Comparison of ENCODE assay signal across 26 mouse cellular contexts in genomic region chr13:56644031-56644430, GRCm38 (mm10). TPM values are rescaled to one million over a fixed set of nuclear protein-coding genes. Genes with fewer than 3 reads are reported as not detected.
DNase-seq lines count a peak whose midpoint lies in the region; ATAC-seq and TF ChIP-seq lines count a peak whose summit lies in the region.
"Had no signal": no experiment of that assay in that cellular context is flagged by ENCODE, and none has a peak within 500 bp of the region (broad histone marks: within the 10 kb centered on the region; RNA-seq: fewer than 3 reads in every experiment).

No protein-coding gene starts in this region.

- H3K9ac ChIP-seq in embryonic facial prominence, embryonic 11.5 days (replicated peaks; ENCODE audit: low read length), result no peak overlapping the region
- no peak overlapping the region for H3K9ac ChIP-seq in kidney, embryonic 15.5 days
- H3K9ac ChIP-seq in kidney, postnatal 0 days (ENCODE audit: low read depth, low read length), result no peak overlapping the region
- H3K9ac ChIP-seq in embryonic facial prominence, embryonic 12.5 days, result no peak overlapping the region
- H3K9ac ChIP-seq: embryonic facial prominence, embryonic 13.5 days; forebrain, embryonic 13.5 days; forebrain, embryonic 15.5 days; forebrain, postnatal 0 days had no signal

- no peak overlapping the region for H3K27ac ChIP-seq in embryonic facial prominence, embryonic 11.5 days (replicated peaks; ENCODE audit: low read depth, low read length)
- no peak overlapping the region for H3K27ac ChIP-seq in embryonic facial prominence, embryonic 10.5 days (replicated peaks)
- peak overlapping the region; percentile 61 for H3K27ac ChIP-seq in kidney, embryonic 15.5 days
- no peak overlapping the region for H3K27ac ChIP-seq in kidney, adult 2 months (ENCODE audit: insufficient read depth, low read depth, low read length)
- no peak overlapping the region for H3K27ac ChIP-seq in kidney, postnatal 0 days
- H3K27ac ChIP-seq in embryonic facial prominence, embryonic 12.5 days, result peak overlapping the region; percentile 36; the same call in 1 of the 2 replicates
- H3K27ac ChIP-seq: embryonic facial prominence, embryonic 13.5 days; forebrain, embryonic 13.5 days; forebrain, embryonic 15.5 days had no signal

- no peaks in the 10 kb centered on the region for H3K27me3 ChIP-seq in embryonic facial prominence, embryonic 11.5 days (ENCODE audit: control insufficient read depth, insufficient read depth, low read length)
- no peaks in the 10 kb centered on the region for H3K27me3 ChIP-seq in embryonic facial prominence, embryonic 10.5 days (replicated peaks; ENCODE audit: low read depth, poor library complexity, severe bottlenecking)
- H3K27me3 ChIP-seq in kidney, embryonic 15.5 days, result no peaks in the 10 kb centered on the region
- no peaks in the 10 kb centered on the region for H3K27me3 ChIP-seq in kidney, adult 2 months (replicated peaks; ENCODE audit: control insufficient read depth, insufficient read depth, low read length)
- no peaks in the 10 kb centered on the region for H3K27me3 ChIP-seq in kidney, postnatal 0 days (ENCODE audit: insufficient read depth, low read length)
- no peaks in the 10 kb centered on the region for H3K27me3 ChIP-seq in embryonic facial prominence, embryonic 12.5 days
- H3K27me3 ChIP-seq: embryonic facial prominence, embryonic 13.5 days; forebrain, embryonic 13.5 days; forebrain, embryonic 15.5 days; Patski had no signal

- no peak for TF ChIP-seq CTCF in kidney, adult 2 months (conservative IDR thresholded peaks at IDR 0.05; ENCODE audit: insufficient read depth, insufficient read length, low read depth, low read length)
- no peak for TF ChIP-seq CTCF in kidney, postnatal 0 days (IDR thresholded peaks at IDR 0.05; ENCODE audit: low read depth)

- 83% methylated on average over 3 of the region's 3 CpGs for WGBS in embryonic facial prominence, embryonic 11.5 days
- WGBS in embryonic facial prominence, embryonic 10.5 days, result 90% methylated on average over 3 of the region's 3 CpGs
- WGBS in kidney, embryonic 15.5 days, result 59% methylated on average over 3 of the region's 3 CpGs
- WGBS in kidney, adult 2 months, result 91% methylated on average over 3 of the region's 3 CpGs
- WGBS in kidney, postnatal 0 days, result 63% methylated on average over 3 of the region's 3 CpGs
- 59% methylated on average over 3 of the region's 3 CpGs for WGBS in embryonic facial prominence, embryonic 12.5 days

- no peaks in the 10 kb centered on the region for H3K36me3 ChIP-seq in embryonic facial prominence, embryonic 11.5 days (replicated peaks; ENCODE audit: control insufficient read depth, insufficient read depth, low read depth, low read length)
- peaks cover 12% of the 10 kb centered on the region for H3K36me3 ChIP-seq in embryonic facial prominence, embryonic 10.5 days (replicated peaks)
- peaks cover 10% of the 10 kb centered on the region for H3K36me3 ChIP-seq in kidney, embryonic 15.5 days
- H3K36me3 ChIP-seq in kidney, adult 2 months (ENCODE audit: control insufficient read depth, insufficient read depth, low read length), result no peaks in the 10 kb centered on the region
- no peaks in the 10 kb centered on the region for H3K36me3 ChIP-seq in kidney, postnatal 0 days (ENCODE audit: insufficient read depth, low read length)
- H3K36me3 ChIP-seq in embryonic facial prominence, embryonic 12.5 days, result peaks cover 3% of the 10 kb centered on the region
- H3K36me3 ChIP-seq: embryonic facial prominence, embryonic 13.5 days; forebrain, embryonic 15.5 days; G1E had no signal

- ATAC-seq in embryonic facial prominence, embryonic 11.5 days (replicated peaks; ENCODE audit: insufficient number of reproducible peaks, low FRiP score, low TSS enrichment, low read depth), result no peak
- ATAC-seq in kidney, embryonic 15.5 days (replicated peaks; ENCODE audit: low FRiP score), result no peak
- ATAC-seq in kidney, postnatal 0 days (replicated peaks; ENCODE audit: low FRiP score, low read depth), result no peak
- no peak for ATAC-seq in embryonic facial prominence, embryonic 12.5 days (ENCODE audit: insufficient number of reproducible peaks, insufficient read depth, low FRiP score, low TSS enrichment)
- ATAC-seq: activated CD4-positive, CD25-positive, alpha-beta regulatory T cell, adult 4 months; CD4-positive, CD25-positive, alpha-beta regulatory T cell, adult 4 months; forebrain, embryonic 13.5 days; forebrain, embryonic 15.5 days; forebrain, postnatal 0 days; Patski had no signal

- no peaks in the 10 kb centered on the region; the same call in 1 of the 2 replicates for H3K4me1 ChIP-seq in embryonic facial prominence, embryonic 11.5 days (ENCODE audit: control insufficient read depth, insufficient read depth, low read length)
- H3K4me1 ChIP-seq in embryonic facial prominence, embryonic 10.5 days, result peaks cover 47% of the 10 kb centered on the region
- peaks cover 47% of the 10 kb centered on the region for H3K4me1 ChIP-seq in kidney, embryonic 15.5 days
- peaks cover 7% of the 10 kb centered on the region; the same call in 1 of the 2 replicates for H3K4me1 ChIP-seq in kidney, adult 2 months (ENCODE audit: control insufficient read depth, insufficient read depth, low read length)
- H3K4me1 ChIP-seq in kidney, postnatal 0 days (replicated peaks; ENCODE audit: insufficient read depth, low read length), result peaks cover 9% of the 10 kb centered on the region; the same call in 1 of the 2 replicates
- H3K4me1 ChIP-seq in embryonic facial prominence, embryonic 12.5 days, result peaks cover 34% of the 10 kb centered on the region

- no peak overlapping the region for H3K4me2 ChIP-seq in embryonic facial prominence, embryonic 11.5 days (ENCODE audit: low read depth, low read length)
- H3K4me2 ChIP-seq in kidney, embryonic 15.5 days, result no peak overlapping the region
- H3K4me2 ChIP-seq in kidney, postnatal 0 days (ENCODE audit: low read length), result no peak overlapping the region
- no peak overlapping the region for H3K4me2 ChIP-seq in embryonic facial prominence, embryonic 12.5 days (replicated peaks)
- H3K4me2 ChIP-seq: embryonic facial prominence, embryonic 13.5 days; forebrain, embryonic 13.5 days; forebrain, embryonic 15.5 days had no signal

- no peak overlapping the region for H3K4me3 ChIP-seq in embryonic facial prominence, embryonic 11.5 days (ENCODE audit: low read depth, low read length)
- H3K4me3 ChIP-seq in embryonic facial prominence, embryonic 10.5 days, result no peak overlapping the region
- no peak overlapping the region for H3K4me3 ChIP-seq in kidney, embryonic 15.5 days (replicated peaks)
- H3K4me3 ChIP-seq in kidney, adult 2 months (ENCODE audit: insufficient read depth, low read depth, low read length), result no peak overlapping the region
- no peak overlapping the region for H3K4me3 ChIP-seq in kidney, postnatal 0 days (replicated peaks; ENCODE audit: low read depth, low read length)
- H3K4me3 ChIP-seq in embryonic facial prominence, embryonic 12.5 days, result no peak overlapping the region
- H3K4me3 ChIP-seq: embryonic facial prominence, embryonic 13.5 days; forebrain, embryonic 13.5 days; forebrain, embryonic 15.5 days had no signal

- H3K9me3 ChIP-seq in embryonic facial prominence, embryonic 11.5 days (replicated peaks; ENCODE audit: control insufficient read depth, low read length), result no peaks in the 10 kb centered on the region
- no peaks in the 10 kb centered on the region for H3K9me3 ChIP-seq in embryonic facial prominence, embryonic 10.5 days
- H3K9me3 ChIP-seq in kidney, embryonic 15.5 days (replicated peaks), result no peaks in the 10 kb centered on the region
- no peaks in the 10 kb centered on the region for H3K9me3 ChIP-seq in kidney, postnatal 0 days (replicated peaks; ENCODE audit: low read length)
- no peaks in the 10 kb centered on the region for H3K9me3 ChIP-seq in embryonic facial prominence, embryonic 12.5 days
- H3K9me3 ChIP-seq: embryonic facial prominence, embryonic 13.5 days; forebrain, embryonic 13.5 days; forebrain, embryonic 15.5 days had no signal

- DNase-seq in embryonic facial prominence, embryonic 11.5 days (ENCODE audit: low spot score), result peak; percentile 23
- no peak for DNase-seq in embryonic facial prominence, embryonic 10.5 days (ENCODE audit: low spot score)
- DNase-seq in kidney, adult 2 months, result no peak
- peak; percentile 83 for DNase-seq in kidney, postnatal 0 days (ENCODE audit: low spot score)
- no peak for DNase-seq in kidney, adult 18-20 months
- DNase-seq in layer of hippocampus, postnatal 25 days (ENCODE audit: extremely low spot score in 1 of 2, low spot score in 1 of 2), result no peak
- DNase-seq: adrenal gland, adult 8-10 months; adrenal gland, postnatal 14 days; adrenal gland, postnatal 36 days; B cell, adult 2 months; cerebellum, adult 11-12 months; cerebellum, adult 2 months; cerebellum, adult 9-10 months; cerebellum, postnatal 10 days; cerebellum, postnatal 25 days; forebrain, postnatal 0 days had no signal

- no peak for TF ChIP-seq POLR2A in kidney, adult 2 months (IDR thresholded peaks at IDR 0.05; ENCODE audit: low read depth, low read length)

RNA-seq across cellular contexts. Expression of gene Tgfbi, which starts 34.7 kb away (rescaled TPM):
- polyA plus RNA-seq in embryonic facial prominence, embryonic 11.5 days (2014; fragmentation: Nextera tagmentation; extraction: Ambion mirVana), result 85.8 and 93.6 TPM in 2 replicates
- 50.1 and 65.4 TPM in 2 replicates for polyA plus RNA-seq in embryonic facial prominence, embryonic 10.5 days (2016; fragmentation: Nextera tagmentation; extraction: Ambion mirVana)
- polyA plus RNA-seq in kidney, embryonic 15.5 days (2015; fragmentation: Nextera tagmentation; extraction: Ambion mirVana), result 121 and 135 TPM in 2 replicates
- polyA plus RNA-seq in kidney, adult 2 months (2012; rRNA removed), result 18.8 and 20.8 TPM in 2 replicates
- 116 and 133 TPM in 2 replicates for polyA plus RNA-seq in kidney, postnatal 0 days (2015; fragmentation: Nextera tagmentation; extraction: Ambion mirVana)
- polyA plus RNA-seq in embryonic facial prominence, embryonic 12.5 days (2016; fragmentation: Nextera tagmentation; extraction: Ambion mirVana), result 120 and 121 TPM in 2 replicates
- total RNA-seq in layer of hippocampus, postnatal 25 days (2021), result 1 to 10 TPM; 3.1 to 3.8 TPM
- total RNA-seq: CH12.LX, G1E had no signal

RNA-seq across cellular contexts. Expression of gene Smad5, which starts 58.8 kb away (rescaled TPM):
- 54.4 and 57.4 TPM in 2 replicates for polyA plus RNA-seq in embryonic facial prominence, embryonic 11.5 days (2014; fragmentation: Nextera tagmentation; extraction: Ambion mirVana)
- 41.7 and 44.3 TPM in 2 replicates for polyA plus RNA-seq in embryonic facial prominence, embryonic 10.5 days (2016; fragmentation: Nextera tagmentation; extraction: Ambion mirVana)
- polyA plus RNA-seq in kidney, embryonic 15.5 days (2015; fragmentation: Nextera tagmentation; extraction: Ambion mirVana), result 33.3 and 34.6 TPM in 2 replicates
- polyA plus RNA-seq in kidney, adult 2 months (2012; rRNA removed), result 21.1 and 31.4 TPM in 2 replicates
- polyA plus RNA-seq in kidney, postnatal 0 days (2015; fragmentation: Nextera tagmentation; extraction: Ambion mirVana), result 23.9 and 26.3 TPM in 2 replicates
- polyA plus RNA-seq in embryonic facial prominence, embryonic 12.5 days (2016; fragmentation: Nextera tagmentation; extraction: Ambion mirVana), result 46.0 and 46.3 TPM in 2 replicates
- 10 to 100 TPM; 23.3 to 26.3 TPM for total RNA-seq in layer of hippocampus, postnatal 25 days (2021)

Comparison
In these comparisons a context has a peak if more than half of its experiments do, and no peak if none do; other contexts are left out.
1. DNase-seq: peak in embryonic facial prominence, embryonic 11.5 days (single experiment) and kidney, postnatal 0 days (single experiment); none in embryonic facial prominence, embryonic 10.5 days (single experiment), kidney, adult 2 months (single experiment), kidney, adult 18-20 months (single experiment) and layer of hippocampus, postnatal 25 days (0 of 2).
2. H3K27ac ChIP-seq: peak in kidney, embryonic 15.5 days (single experiment) and embryonic facial prominence, embryonic 12.5 days (single experiment); none in embryonic facial prominence, embryonic 11.5 days (single experiment), embryonic facial prominence, embryonic 10.5 days (single experiment), kidney, adult 2 months (single experiment) and kidney, postnatal 0 days (single experiment).